Mouse (Mus musculus) heart, postnatal 0 days (tissue): ENCODE data around the gene Rhoj. TPM values are rescaled to one million over a fixed set of nuclear protein-coding genes. Genes with fewer than 3 reads are reported as not detected.
"Not testable (repeated sequence)": the region's sequence is repeated elsewhere in the genome, so short reads cannot be mapped to it uniquely, and the experiment has no call there.

Experiments
- ATAC-seq: fragments of 200-750 bp; cut with Nextera tagmentation; 2 replicates; pipeline ENCODE4 v1.8.0; 2017; ENCODE audit warnings: low read depth, moderate number of reproducible peaks, moderate library complexity; ENCODE audit not compliant: insufficient read depth
- DNase-seq: peaks from one replicate; pipeline ENCODE4 v3.0.0-alpha.2; 2016; ENCODE audit warnings: low spot score
- H3K27ac ChIP-seq: fragments of 300-500 bp; sonication (generic); 2 replicates; pipeline ENCODE4 v1.5.1; 2014; ENCODE audit warnings: low read depth, mild to moderate bottlenecking
- H3K27me3 ChIP-seq: fragments of 300-500 bp; sonication (generic); 2 replicates; pipeline ENCODE4 v1.6.1; 2014; ENCODE audit warnings: low read length, mixed read lengths; ENCODE audit not compliant: control insufficient read depth, insufficient read depth
- H3K36me3 ChIP-seq: fragments of 300-500 bp; sonication (generic); replicated peaks from 2 replicates; pipeline ENCODE4 v1.6.1; 2014; ENCODE audit warnings: low read length, mixed read lengths; ENCODE audit not compliant: control insufficient read depth, insufficient read depth
- H3K4me1 ChIP-seq: fragments of 300-500 bp; sonication (generic); 2 replicates; pipeline ENCODE4 v1.6.1; 2014; ENCODE audit warnings: antibody characterized with exemption; ENCODE audit not compliant: control insufficient read depth, insufficient read depth
- H3K4me2 ChIP-seq: fragments of 300-500 bp; sonication (generic); 2 replicates; pipeline ENCODE4 v1.6.1; 2014; ENCODE audit warnings: low read depth, mild to moderate bottlenecking, low read length, moderate library complexity
- H3K4me3 ChIP-seq: fragments of 300-500 bp; sonication (generic); 2 replicates; pipeline ENCODE4 v1.5.1; 2014; ENCODE audit warnings: low read depth, low read length
- H3K9ac ChIP-seq: fragments of 300-500 bp; sonication (generic); replicated peaks from 2 replicates; pipeline ENCODE4 v1.6.1; 2014; ENCODE audit warnings: low read depth, low read length, mixed read lengths
- H3K9me3 ChIP-seq: fragments of 300-500 bp; sonication (generic); replicated peaks from 2 replicates; pipeline ENCODE4 v1.6.1; 2016; ENCODE audit warnings: low read length; ENCODE audit not compliant: control insufficient read depth
- CTCF ChIP-seq: IDR thresholded peaks from 2 replicates; pipeline ENCODE4 v1.5.1; 2016; ENCODE audit warnings: antibody characterized with exemption, control low read depth, low read depth
- EP300 ChIP-seq: IDR thresholded peaks from 2 replicates; pipeline ENCODE4 v1.6.1; 2016; ENCODE audit warnings: antibody characterized with exemption, low read depth
- WGBS: fragments of 180-500 bp; shearing (Covaris S2); extraction: QIAGEN DNeasy Blood & Tissue Kit; methylation state at CpG from one replicate; pipeline ENCODE4 v1.1.7; 2014; 5-methylcytosine and 5-hydroxymethylcytosine counted together
- polyA plus RNA-seq: library from polyadenylated mRNA; unstranded; fragments of >200 nt; fragmentation: Nextera tagmentation; extraction: Ambion mirVana; gene quantifications from 2 replicates; pipeline ENCODE4 v1.2.1, GENCODE M21; 2015
- total RNA-seq: library from RNA; depleted of rRNA; stranded (reverse); fragments of >200 nt; gene quantifications from 2 replicates; pipeline ENCODE4 v1.2.3, GENCODE M21; 2014; ENCODE audit warnings: low replicate concordance

The Rhoj gene
- total and polyA plus RNA-seq, 2 experiments from 2014 or later: 42.9 to 107 TPM

DNA sequence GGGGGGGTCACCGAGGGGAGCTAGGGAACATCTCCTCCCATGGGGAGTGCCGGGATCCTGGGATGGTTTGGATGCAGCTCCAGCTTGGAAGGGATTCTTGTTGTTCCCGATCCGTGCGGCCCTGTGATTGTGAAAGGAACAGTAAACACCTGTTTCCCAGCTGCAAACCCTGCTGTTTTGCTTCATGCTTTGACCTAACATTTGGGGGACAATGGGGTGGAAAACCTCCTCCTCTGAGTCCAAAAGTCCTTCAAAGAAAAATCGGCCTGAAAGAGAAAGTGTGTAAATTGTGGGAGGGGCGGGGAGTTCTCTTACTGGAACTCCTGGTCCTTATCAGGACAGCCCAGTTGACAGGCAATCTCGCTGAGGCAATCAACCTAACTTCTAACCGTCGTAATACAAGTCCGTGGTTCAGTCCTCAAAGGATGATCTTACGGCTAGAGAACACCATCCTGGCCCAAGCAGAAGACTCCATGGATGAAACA, 12.4 kb downstream of the Rhoj start:
- H3K36me3 ChIP-seq: peaks cover 18% of the 10 kb centered on the region; the same call in 1 of the 2 replicates
- DNase-seq (no peak), ATAC-seq (no peak)
- no peak overlapping the region for H3K4me3 ChIP-seq
- H3K4me1 ChIP-seq: 0 out of 2 replicates have a peak, but pooled peaks cover 7% of the 10 kb centered on the region
- H3K27ac ChIP-seq: no peak overlapping the region
- H3K27me3 ChIP-seq: no peaks in the 10 kb centered on the region
- TF ChIP-seq CTCF (no peak), EP300 (no peak)
- WGBS: 39% methylated on average over 12 of the region's 12 CpGs
- no peaks in the 10 kb centered on the region for H3K9me3 ChIP-seq
- peak overlapping the region; percentile 30; the same call in 1 of the 2 replicates for H3K4me2 ChIP-seq
- no peak overlapping the region for H3K9ac ChIP-seq

- TF ChIP-seq CTCF (no peak), EP300 (no peak)
- no peak overlapping the region for H3K4me3 ChIP-seq
- ATAC-seq (no peak), DNase-seq (no peak)
- 49% methylated on average over 4 of the region's 4 CpGs for WGBS
- H3K4me2 ChIP-seq: no peak overlapping the region
- H3K27me3 ChIP-seq: no peaks in the 10 kb centered on the region
- no peak overlapping the region for H3K27ac ChIP-seq
- H3K36me3 ChIP-seq: peaks cover 18% of the 10 kb centered on the region; the same call in 1 of the 2 replicates
- H3K9ac ChIP-seq: no peak overlapping the region
- H3K9me3 ChIP-seq: no peaks in the 10 kb centered on the region
- H3K4me1 ChIP-seq: 0 out of 2 replicates have a peak, but pooled peaks cover 4% of the 10 kb centered on the region
These were observed 13.1 kb downstream of the Rhoj start for GRCm38 (mm10) chr12:75321189-75321588.

- H3K9me3 ChIP-seq: no peaks in the 10 kb centered on the region
- WGBS: 59% methylated on average over 2 of the region's 2 CpGs
These were observed 21.1 kb downstream of the Rhoj start for GRCm38 (mm10) chr12:75329188-75329587.

DNA sequence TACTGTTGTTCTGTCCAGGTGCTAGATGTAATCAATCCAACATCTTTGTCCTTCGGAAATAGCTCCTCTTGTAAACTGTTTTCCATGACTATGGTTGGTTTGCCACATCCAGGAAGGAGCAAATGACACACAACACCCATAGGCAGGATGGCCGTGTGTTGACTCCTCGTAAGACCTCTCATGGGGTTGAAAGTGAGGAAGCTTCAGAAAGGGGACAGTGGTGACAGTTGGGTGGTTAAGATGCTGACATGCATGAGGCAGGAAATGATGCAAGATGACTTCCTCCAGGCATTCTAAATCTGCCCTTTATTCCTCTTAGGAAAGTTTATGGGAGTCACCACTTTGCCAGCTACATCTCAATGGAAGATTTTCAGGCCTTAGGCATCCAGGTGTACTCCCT, 31.8 kb downstream of the Rhoj start:
- DNase-seq (no peak), ATAC-seq (no peak)
- H3K9ac ChIP-seq: no peak overlapping the region
- 74% methylated on average over 3 of the region's 3 CpGs for WGBS
- H3K4me3 ChIP-seq: no peak overlapping the region
- no peaks in the 10 kb centered on the region for H3K9me3 ChIP-seq
- H3K27me3 ChIP-seq: no peaks in the 10 kb centered on the region
- H3K4me1 ChIP-seq: no peaks in the 10 kb centered on the region
- no peak overlapping the region for H3K27ac ChIP-seq
- H3K4me2 ChIP-seq: no peak overlapping the region
- no peaks in the 10 kb centered on the region for H3K36me3 ChIP-seq
- TF ChIP-seq EP300: no peak
- no peak for TF ChIP-seq CTCF

More at GRCm38 (mm10) chr12:75329188-75329587, 21.1 kb downstream of the Rhoj start:
- no peaks in the 10 kb centered on the region for H3K4me1 ChIP-seq
- no peaks in the 10 kb centered on the region for H3K27me3 ChIP-seq
- H3K27ac ChIP-seq: no peak overlapping the region
- no peak for ATAC-seq
- TF ChIP-seq CTCF (no peak), EP300 (no peak)
- H3K4me3 ChIP-seq: no peak overlapping the region
- 0 out of 2 replicates have a peak, but pooled peaks cover 3% of the 10 kb centered on the region for H3K36me3 ChIP-seq
- no peak for DNase-seq
- no peak overlapping the region for H3K9ac ChIP-seq
- H3K4me2 ChIP-seq: no peak overlapping the region

DNA sequence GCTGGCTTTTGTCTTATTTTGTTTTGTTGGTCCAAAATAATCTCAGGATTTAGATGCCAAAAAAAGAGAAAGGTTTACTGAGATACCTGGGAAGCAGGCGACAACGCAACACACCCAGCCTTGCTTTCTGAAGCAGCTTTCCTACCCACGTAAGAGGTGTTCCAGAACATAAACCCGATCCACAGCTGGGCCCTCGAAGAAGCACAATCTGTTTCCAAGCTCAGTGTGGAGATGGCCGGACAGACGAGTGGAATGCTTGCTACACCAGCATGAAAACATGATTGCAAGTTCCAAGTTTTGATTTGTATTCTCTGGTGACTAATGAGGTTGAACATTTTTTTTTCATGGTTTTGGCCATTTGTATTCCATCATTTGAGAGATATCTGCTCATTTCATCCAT, 32.2 kb downstream of the Rhoj start:
- ATAC-seq (no peak), DNase-seq (no peak)
- WGBS: 80% methylated on average over 7 of the region's 7 CpGs
- H3K4me2 ChIP-seq: no peak overlapping the region
- H3K36me3 ChIP-seq: no peaks in the 10 kb centered on the region
- H3K9ac ChIP-seq: no peak overlapping the region
- no peaks in the 10 kb centered on the region for H3K27me3 ChIP-seq
- no peaks in the 10 kb centered on the region for H3K4me1 ChIP-seq
- TF ChIP-seq EP300 (no peak), CTCF (no peak)
- no peak overlapping the region for H3K27ac ChIP-seq
- no peaks in the 10 kb centered on the region for H3K9me3 ChIP-seq
- no peak overlapping the region for H3K4me3 ChIP-seq

GRCm38 (mm10) chr12:75348551-75348950, 40.4 kb downstream of the Rhoj start:
- no peaks in the 10 kb centered on the region for H3K36me3 ChIP-seq
- H3K4me3 ChIP-seq: no peak overlapping the region
- DNase-seq: no peak
- 78% methylated on average over 7 of the region's 7 CpGs for WGBS
- no peaks in the 10 kb centered on the region for H3K27me3 ChIP-seq
- no peak for ATAC-seq
- no peaks in the 10 kb centered on the region for H3K9me3 ChIP-seq
- H3K9ac ChIP-seq: no peak overlapping the region
- TF ChIP-seq EP300: no peak
- no peak for TF ChIP-seq CTCF
- H3K4me2 ChIP-seq: no peak overlapping the region
- 0 out of 2 replicates have a peak, but pooled peaks cover 5% of the 10 kb centered on the region for H3K4me1 ChIP-seq
- H3K27ac ChIP-seq: no peak overlapping the region

- H3K9me3 ChIP-seq, DNase-seq, ATAC-seq, H3K27ac ChIP-seq, H3K4me1 ChIP-seq, H3K9ac ChIP-seq, H3K4me2 ChIP-seq, H3K36me3 ChIP-seq, H3K27me3 ChIP-seq, H3K4me3 ChIP-seq: not testable (repeated sequence)
- 75% methylated on average over 5 of the region's 5 CpGs for WGBS
These were observed 41.4 kb downstream of the Rhoj start for GRCm38 (mm10) chr12:75349537-75349936.
